Mouse (Mus musculus) ovary, postnatal 14 days (tissue): ENCODE results near the gene Smarca4.

ENCODE experiments used
- DNase-seq: peaks from one replicate; pipeline ENCODE4 v3.0.0; 2022; ENCODE audit warnings: low spot score

Gene Smarca4

GRCm38 (mm10) chr9:21601722-21602399 lies 14.1 kb upstream of the Smarca4 start:
- DNase-seq = peak; percentile 59

GRCm38 (mm10) chr9:21604119-21604518 lies 11.8 kb upstream of the Smarca4 start:
- DNase-seq = no peak

- DNase-seq = no peak
Observed at GRCm38 (mm10) chr9:21605865-21606264, 10.1 kb upstream of the Smarca4 start.

- no peak for DNase-seq
Observed at GRCm38 (mm10) chr9:21606648-21607047, 9.3 kb upstream of the Smarca4 start.

DNA sequence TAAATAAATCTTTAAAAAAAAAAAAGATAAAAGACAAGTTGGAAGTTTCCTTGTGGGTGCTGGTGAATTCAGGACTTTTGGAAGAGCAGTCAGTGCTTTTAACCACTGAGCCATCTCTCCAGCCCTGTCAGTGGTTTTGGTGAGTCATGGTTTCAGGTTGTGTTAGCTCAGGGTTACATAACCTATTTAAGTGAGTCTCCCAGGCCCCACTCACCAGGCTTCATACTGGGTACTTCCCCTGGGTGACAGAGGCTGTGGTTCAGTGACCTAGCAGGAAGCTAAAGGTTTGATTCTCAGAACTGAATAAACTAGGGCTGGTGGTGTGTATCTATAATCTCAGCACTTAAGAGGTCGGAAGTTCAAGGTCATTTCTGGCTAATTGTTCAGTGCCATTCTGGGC lies 6.1 kb upstream of the Smarca4 start:
- DNase-seq = no peak

GRCm38 (mm10) chr9:21614864-21615616 lies 929 bp upstream of the Smarca4 start:
- DNase-seq = no peak

DNA sequence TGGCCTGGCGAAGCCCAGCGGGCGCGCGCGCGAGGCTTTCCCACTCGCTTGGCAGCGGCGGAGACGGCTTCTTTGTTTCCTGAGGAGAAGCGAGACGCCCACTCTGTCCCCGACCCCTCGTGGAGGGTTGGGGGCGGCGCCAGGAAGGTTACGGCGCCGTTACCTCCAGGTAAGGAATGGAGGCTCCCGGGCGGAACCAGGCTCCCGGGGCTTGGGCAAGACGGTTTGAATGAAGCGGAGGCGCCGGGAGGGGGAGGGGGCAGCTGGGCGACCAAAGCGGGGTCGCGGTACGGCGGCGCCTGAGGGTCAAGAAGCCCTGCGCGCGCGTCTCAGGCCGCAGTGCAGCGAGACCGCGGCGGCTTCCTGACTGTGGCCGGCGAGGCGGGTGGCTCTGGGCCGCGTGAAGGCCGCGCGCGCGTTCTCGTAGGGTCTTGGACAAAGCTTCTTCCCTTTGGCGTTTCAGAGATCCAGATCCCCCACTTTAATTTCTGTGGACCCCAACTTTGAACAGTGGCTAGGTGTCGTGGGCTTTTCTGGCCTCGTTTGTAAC lies 338 bp downstream of the Smarca4 start:
- DNase-seq = peak; percentile 75

GRCm38 (mm10) chr9:21617066-21617465 lies 1.1 kb downstream of the Smarca4 start:
- no peak for DNase-seq

DNA sequence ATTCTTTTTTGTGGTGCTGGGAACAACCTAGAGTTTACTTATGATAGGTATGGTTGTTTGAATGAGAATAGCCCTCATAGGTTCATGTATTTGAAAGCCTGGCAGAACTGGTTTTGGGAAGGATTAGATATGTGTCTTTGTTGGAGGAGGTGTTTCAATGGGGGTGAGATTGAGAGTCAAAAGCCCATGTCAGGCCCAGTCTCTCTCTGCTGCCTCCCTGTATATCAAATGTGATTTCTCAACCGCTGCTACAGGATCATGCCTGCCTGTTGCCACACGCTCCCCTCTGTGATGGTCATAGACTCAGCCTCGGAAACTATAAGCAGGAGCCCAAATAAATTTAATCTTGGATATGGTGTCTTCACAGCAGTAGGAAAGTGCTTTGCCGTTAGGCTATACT lies 4.3 kb downstream of the Smarca4 start:
- DNase-seq = no peak

DNA sequence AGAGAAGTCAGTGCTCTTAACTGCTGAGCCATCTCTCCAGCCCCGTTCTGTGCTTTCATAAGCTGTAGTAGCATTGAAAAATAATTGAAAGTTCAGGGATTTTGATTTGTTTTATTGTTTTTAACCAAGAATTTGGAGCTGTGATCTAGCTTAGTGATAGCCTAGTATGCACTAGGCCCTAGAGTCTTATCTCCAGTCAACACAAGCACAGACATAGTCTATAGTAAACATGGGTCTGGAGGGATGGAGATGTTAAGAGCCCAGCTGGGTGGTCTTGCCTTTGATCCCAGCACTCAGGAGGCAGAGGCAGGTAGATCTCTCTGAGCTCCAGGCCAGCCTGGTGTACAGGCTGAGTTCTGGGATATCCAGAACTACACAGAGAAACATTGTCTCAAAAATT lies 6.7 kb downstream of the Smarca4 start:
- DNase-seq = no peak

DNA sequence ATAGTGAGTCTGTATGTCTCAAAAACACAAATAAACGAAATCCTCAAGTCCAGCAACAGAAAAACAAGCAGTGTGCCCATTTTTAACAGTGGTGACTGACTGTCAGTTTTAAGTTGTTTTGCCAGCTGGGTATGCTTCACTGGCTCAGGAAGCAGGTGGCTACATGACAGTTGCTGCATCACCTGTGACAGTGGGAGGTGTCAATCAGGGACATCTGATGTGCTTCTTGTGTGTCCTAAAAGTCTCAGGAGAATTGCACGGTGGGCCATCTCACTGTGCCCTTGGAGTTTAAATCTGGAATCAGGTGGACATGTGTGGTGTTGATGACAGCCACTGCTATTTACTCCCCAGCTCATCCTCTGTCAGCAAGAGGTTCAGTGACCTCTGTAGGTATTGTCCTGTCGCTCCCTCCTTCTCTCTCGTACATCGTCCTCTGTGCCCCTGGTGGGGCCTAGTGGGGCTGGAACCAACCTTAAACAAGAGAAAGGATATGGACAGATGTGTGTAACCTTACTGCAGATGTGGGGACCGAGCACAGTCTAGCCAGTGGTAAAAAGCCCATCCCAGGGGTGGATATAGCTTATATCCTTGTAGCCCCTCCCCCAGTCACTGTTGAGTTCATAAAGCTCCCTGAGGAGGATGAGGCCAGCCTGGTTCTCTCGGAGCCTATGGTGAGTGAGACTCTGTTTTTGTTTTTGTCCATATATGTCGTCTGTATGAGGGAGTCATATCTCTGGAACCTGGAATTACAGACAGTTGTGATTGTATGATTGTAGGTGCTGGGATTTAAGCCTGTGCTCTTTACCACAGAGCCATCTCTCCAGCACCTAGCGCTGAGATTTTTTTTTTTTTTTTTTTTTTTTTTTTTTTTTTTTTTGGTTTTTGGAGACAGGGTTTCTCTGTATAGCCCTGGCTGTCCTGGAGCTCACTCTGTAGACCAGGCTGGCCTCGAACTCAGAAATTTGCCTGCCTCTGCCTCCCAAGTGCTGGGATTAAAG lies 9.7 kb downstream of the Smarca4 start:
- no peak for DNase-seq

- no peak for DNase-seq
Observed at GRCm38 (mm10) chr9:21626571-21626970, 10.6 kb downstream of the Smarca4 start.

DNA sequence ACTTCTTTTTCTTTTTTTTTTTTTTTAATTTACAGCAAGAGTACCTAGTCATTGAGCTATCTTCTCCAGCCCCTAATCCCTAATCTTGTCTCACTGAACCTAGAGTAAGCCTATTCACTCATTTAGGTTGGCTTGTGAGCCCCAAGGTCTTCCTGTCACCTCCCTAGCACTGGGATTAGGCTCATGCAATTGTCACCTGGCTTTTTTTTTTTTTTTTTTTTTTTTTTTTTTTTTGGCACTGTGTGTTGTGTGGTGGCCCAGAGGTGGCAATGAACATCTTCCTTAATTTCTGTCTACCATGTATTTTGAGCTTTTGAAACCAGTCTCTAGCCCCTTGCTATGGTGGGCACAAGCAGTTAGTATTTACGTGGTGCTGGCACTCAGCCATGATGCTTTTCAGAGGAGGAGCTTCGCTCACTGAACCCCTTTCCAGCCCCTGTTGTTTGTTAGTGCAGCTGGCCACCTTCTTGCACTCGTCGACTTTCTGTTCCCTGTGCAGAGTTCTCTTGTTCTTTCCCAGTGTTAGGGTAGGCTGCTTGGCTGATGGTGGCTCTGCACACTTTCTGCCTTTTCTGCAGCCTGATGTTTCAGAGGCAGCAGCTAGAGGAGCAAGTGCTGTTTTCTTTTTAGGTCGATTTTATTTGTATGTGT lies 11.3 kb downstream of the Smarca4 start:
- DNase-seq = no peak

DNA sequence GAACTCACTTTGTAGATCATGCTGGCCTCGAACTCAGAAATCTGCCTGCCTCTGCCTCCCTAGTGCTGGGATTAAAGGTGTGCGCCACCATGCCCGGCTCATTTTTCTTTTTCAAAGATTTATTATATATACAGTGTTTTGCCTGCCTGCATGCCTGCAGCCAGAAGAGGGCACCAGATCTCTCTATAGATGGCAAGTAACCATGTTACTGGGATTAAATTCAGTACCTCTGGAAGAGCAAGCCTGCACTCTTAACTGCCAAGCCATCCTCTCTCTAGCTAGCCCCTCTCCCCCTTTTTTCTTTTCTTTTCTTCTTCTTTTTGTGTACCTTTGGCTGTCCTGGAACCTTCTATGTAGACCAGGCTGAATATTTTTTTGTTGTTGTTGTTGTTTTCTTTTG lies 14.7 kb downstream of the Smarca4 start:
- DNase-seq = peak; percentile 13

DNA sequence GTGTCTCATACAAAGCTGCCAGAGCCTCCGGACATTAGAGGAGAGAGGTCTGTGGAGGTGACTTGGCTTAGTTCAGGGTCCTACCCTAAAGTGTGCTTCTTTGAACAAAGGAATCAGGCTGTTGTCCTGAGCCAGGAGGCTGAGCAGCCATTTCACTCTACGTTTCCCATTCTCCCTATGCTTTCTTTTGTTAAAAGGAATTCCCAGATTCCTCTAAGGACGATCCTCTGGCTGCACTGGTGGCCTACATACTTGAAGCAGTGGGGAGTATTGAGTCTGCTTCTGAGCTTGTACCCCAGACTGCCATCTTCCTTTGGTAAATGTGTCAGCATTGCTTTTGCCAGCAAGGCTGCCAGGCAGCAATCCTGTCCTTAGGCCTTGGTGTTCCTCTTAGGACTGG lies 17.1 kb downstream of the Smarca4 start:
- no peak for DNase-seq

DNA sequence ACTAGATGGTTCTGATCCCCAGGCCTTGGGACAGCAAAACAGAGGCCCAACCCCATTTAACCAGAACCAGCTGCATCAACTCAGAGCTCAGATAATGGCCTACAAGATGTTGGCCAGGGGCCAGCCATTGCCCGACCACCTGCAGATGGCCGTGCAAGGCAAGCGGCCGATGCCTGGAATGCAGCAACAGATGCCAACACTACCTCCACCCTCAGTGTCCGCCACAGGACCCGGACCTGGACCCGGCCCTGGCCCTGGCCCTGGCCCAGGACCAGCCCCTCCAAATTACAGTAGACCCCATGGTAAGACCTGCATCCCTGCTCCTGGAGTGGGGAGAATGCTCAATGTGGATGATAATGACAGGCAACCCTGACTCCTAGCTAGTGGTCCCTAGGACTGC lies 19.7 kb downstream of the Smarca4 start:
- DNase-seq = no peak

GRCm38 (mm10) chr9:21639031-21639430 lies 23.1 kb downstream of the Smarca4 start:
- DNase-seq = no peak

GRCm38 (mm10) chr9:21646366-21646765 lies 30.4 kb downstream of the Smarca4 start:
- no peak for DNase-seq

- no peak for DNase-seq
Observed at GRCm38 (mm10) chr9:21647721-21648120, 31.8 kb downstream of the Smarca4 start.

- no peak for DNase-seq
Observed at GRCm38 (mm10) chr9:21652263-21652662, 36.3 kb downstream of the Smarca4 start.

DNA sequence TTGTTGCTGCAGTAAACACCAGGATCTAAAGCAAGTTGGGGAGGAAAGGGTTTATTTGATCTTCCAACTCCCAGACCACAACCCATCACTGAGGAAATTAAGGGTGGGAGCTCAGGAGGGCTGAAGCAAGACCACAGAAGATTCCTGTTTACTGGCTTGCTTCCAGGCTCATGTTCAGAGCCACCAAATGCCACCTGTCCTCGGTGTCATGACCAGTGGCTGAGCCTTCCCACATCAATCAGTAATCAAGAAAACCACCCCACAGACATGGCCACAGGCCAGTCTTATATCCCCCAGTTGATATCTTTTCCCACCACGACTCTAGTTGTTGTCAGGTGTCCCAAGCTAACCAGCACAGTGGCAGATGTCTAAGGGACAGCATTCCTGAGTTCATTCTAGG lies 37.3 kb downstream of the Smarca4 start:
- DNase-seq = no peak

- no peak for DNase-seq
Observed at GRCm38 (mm10) chr9:21662034-21662433, 46.1 kb downstream of the Smarca4 start.
